Mouse (Mus musculus) liver, adult 2 months (tissue): ENCODE data around the gene Aaed1.

ENCODE experiments used
- CTCF ChIP-seq: fragments of 200-500 bp; IDR thresholded peaks from 2 replicates; pipeline ENCODE4 v1.5.1; 2011; ENCODE audit warnings: low read depth, low read length, control low read depth
- POLR2A ChIP-seq: fragments of 200-500 bp; IDR thresholded peaks from 2 replicates; pipeline ENCODE4 v1.6.1; 2011; ENCODE audit warnings: low read length, control low read depth; ENCODE audit not compliant: insufficient read depth; ENCODE audit errors: extremely low read depth

DNA sequence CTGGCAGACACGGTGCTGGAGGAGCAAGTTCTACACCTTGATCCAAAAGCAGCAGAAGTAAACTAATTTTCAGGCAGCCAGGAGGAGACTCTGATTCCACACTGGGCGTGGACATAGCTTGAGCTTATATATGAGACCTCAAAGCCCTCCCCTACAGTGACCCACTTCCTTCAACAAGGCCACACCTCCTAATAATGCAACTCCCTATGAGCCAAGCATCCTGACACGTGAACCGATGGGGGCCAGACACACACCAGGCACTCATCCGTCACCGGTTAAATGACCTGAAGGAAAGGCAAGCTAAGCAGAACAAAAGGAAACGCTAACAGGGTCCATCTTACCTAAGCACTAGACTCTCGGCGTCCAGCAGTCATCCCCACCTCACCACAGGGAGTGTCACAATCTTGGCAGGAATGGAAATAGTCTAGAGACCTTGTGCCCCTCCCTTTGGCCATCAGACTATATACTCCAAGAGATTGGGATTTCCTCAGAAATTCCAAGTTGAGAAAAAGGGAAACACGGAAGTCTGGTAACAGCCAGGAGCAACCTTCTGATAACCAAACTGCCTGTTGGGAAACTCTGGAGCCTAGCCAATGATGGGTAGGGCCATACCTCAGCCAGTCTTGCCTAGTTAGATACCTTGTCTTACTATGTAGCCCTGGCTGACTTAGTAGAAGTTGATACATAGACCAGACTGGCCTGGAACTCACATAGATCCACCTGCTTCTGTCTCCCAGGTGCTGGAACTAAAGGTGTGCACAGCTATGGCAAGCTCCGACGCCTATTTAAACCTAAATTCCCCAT, 55.3 kb downstream of the Aaed1 start:
- TF ChIP-seq CTCF = no peak
- no peak for TF ChIP-seq POLR2A
